ENCODE assay signal across 23 mouse cellular contexts in genomic region chr3:96520171-96520570, GRCm38 (mm10). TPM values are rescaled to one million over a fixed set of nuclear protein-coding genes. Genes with fewer than 3 reads are reported as not detected.
"Had no signal": no experiment of that assay in that cellular context is flagged by ENCODE, and none has a peak within 500 bp of the region (broad histone marks: within the 10 kb centered on the region; RNA-seq: fewer than 3 reads in every experiment).

No protein-coding gene starts in this region.

- H3K4me3 ChIP-seq: limb, embryonic 12.5 days; limb, embryonic 15.5 days; megakaryocyte, embryonic 14.5 days; midbrain, embryonic 10.5 days; midbrain, embryonic 13.5 days; myocyte had no signal

- H3K4me1 ChIP-seq: limb, embryonic 12.5 days; limb, embryonic 15.5 days; midbrain, embryonic 10.5 days; midbrain, embryonic 13.5 days had no signal

- H3K9ac ChIP-seq: limb, embryonic 12.5 days; limb, embryonic 15.5 days; liver, embryonic 14.5 days; liver, postnatal 0 days; lung, embryonic 14.5 days; midbrain, embryonic 13.5 days had no signal

- H3K27ac ChIP-seq: kidney, postnatal 0 days; limb, embryonic 12.5 days; limb, embryonic 15.5 days; liver, embryonic 14.5 days; macrophage; midbrain, embryonic 10.5 days; midbrain, embryonic 13.5 days had no signal

- H3K27me3 ChIP-seq: limb, embryonic 15.5 days had no signal

- H3K36me3 ChIP-seq: limb, embryonic 12.5 days; limb, embryonic 15.5 days; midbrain, embryonic 10.5 days; midbrain, embryonic 13.5 days had no signal

- DNase-seq: kidney, adult 2 months; kidney, postnatal 25 days; left cerebral cortex, postnatal 4 days; liver, postnatal 0 days; lung, embryonic 14.5 days; thymus, adult 18-20 months; thymus, postnatal 4 days had no signal

- H3K9me3 ChIP-seq: limb, embryonic 12.5 days; limb, embryonic 15.5 days; midbrain, embryonic 10.5 days; midbrain, embryonic 13.5 days had no signal

RNA-seq across cellular contexts. Expression of gene Hfe2, which starts 4.8 kb away (rescaled TPM):
- total RNA-seq: monocyte, adult 5-6 weeks had no signal
- polyA plus RNA-seq: macrophage; small intestine, adult 2 months had no signal

RNA-seq across cellular contexts. Expression of gene Gm16253, which starts 56.6 kb away (rescaled TPM):
- total RNA-seq: layer of hippocampus, adult 8-10 months; layer of hippocampus, postnatal 10 days; left cerebral cortex, adult 8-10 months; left cerebral cortex, postnatal 14 days; left cerebral cortex, postnatal 4 days; monocyte, adult 5-6 weeks had no signal
- polyA plus RNA-seq: kidney, adult 2 months; kidney, postnatal 0 days; liver, embryonic 14.5 days; liver, postnatal 0 days; macrophage; small intestine, adult 2 months; testis, adult 2 months had no signal
